Comparison of ENCODE assay signal across 10 mouse cellular contexts in genomic region chr14:28848831-28849590, GRCm38 (mm10).
A peak's percentile ranks its signal among the peaks of the same experiment; 100 is the strongest.
DNase-seq lines count a peak whose midpoint lies in the region; ATAC-seq and TF ChIP-seq lines count a peak whose summit lies in the region.
"Had no signal": no experiment of that assay in that cellular context is flagged by ENCODE, and none has a peak within 500 bp of the region (broad histone marks: within the 10 kb centered on the region; RNA-seq: fewer than 3 reads in every experiment).

No protein-coding gene starts in this region.

- WGBS in kidney, adult 2 months, result 20% methylated on average over 2 of the region's 2 CpGs
- 10% methylated on average over 2 of the region's 2 CpGs for WGBS in kidney, embryonic 15.5 days
- WGBS in embryonic facial prominence, embryonic 10.5 days, result 20% methylated on average over 2 of the region's 2 CpGs
- WGBS in lung, adult 2 months, result 13% methylated on average over 2 of the region's 2 CpGs

- H3K9me3 ChIP-seq in kidney, embryonic 15.5 days (replicated peaks), result no peaks in the 10 kb centered on the region
- H3K9me3 ChIP-seq in embryonic facial prominence, embryonic 10.5 days, result no peaks in the 10 kb centered on the region
- H3K9me3 ChIP-seq: heart, embryonic 13.5 days had no signal

- no peaks in the 10 kb centered on the region for H3K4me1 ChIP-seq in kidney, adult 2 months (ENCODE audit: control insufficient read depth, insufficient read depth, low read length)
- H3K4me1 ChIP-seq in kidney, embryonic 15.5 days, result no peaks in the 10 kb centered on the region
- H3K4me1 ChIP-seq in embryonic facial prominence, embryonic 10.5 days, result peaks cover 6% of the 10 kb centered on the region; the same call in 1 of the 2 replicates
- no peaks in the 10 kb centered on the region for H3K4me1 ChIP-seq in lung, adult 2 months (ENCODE audit: control insufficient read depth, insufficient read depth, low read length)

- TF ChIP-seq POLR2A in kidney, adult 2 months (IDR thresholded peaks at IDR 0.05; ENCODE audit: low read depth, low read length), result no peak
- TF ChIP-seq POLR2A in lung, adult 2 months (IDR thresholded peaks at IDR 0.05; ENCODE audit: borderline replicate concordance, extremely low read depth, low read depth, low read length), result no peak

- ATAC-seq in kidney, embryonic 15.5 days (replicated peaks; ENCODE audit: low FRiP score), result no peak
- ATAC-seq in activated CD4-positive, CD25-positive, alpha-beta regulatory T cell, adult 4 months, result no peak

- peak; percentile 50 for DNase-seq in kidney, adult 2 months
- DNase-seq in R1 (ENCODE audit: low read depth, low spot score), result peak; percentile 59
- DNase-seq in embryonic facial prominence, embryonic 10.5 days (ENCODE audit: low spot score), result peak; percentile 15
- peak; percentile 29 for DNase-seq in lung, adult 2 months
- DNase-seq in embryo, embryonic 10.5 days (ENCODE audit: low spot score), result no peak
- DNase-seq in gastrocnemius, postnatal 25 days, result no peak

- TF ChIP-seq CTCF in kidney, adult 2 months (conservative IDR thresholded peaks at IDR 0.05; ENCODE audit: insufficient read depth, insufficient read length, low read depth, low read length), result peak; percentile 38; the same call in 1 of the 2 replicates
- 0 out of 2 replicates have a peak, but pooled peaks have one; percentile 20 for TF ChIP-seq CTCF in lung, adult 2 months (IDR thresholded peaks at IDR 0.05; ENCODE audit: insufficient read depth, low read length)

- H3K4me3 ChIP-seq in kidney, adult 2 months (ENCODE audit: insufficient read depth, low read depth, low read length), result no peak overlapping the region
- H3K4me3 ChIP-seq in kidney, embryonic 15.5 days (replicated peaks), result no peak overlapping the region
- H3K4me3 ChIP-seq in embryonic facial prominence, embryonic 10.5 days, result no peak overlapping the region
- H3K4me3 ChIP-seq in lung, adult 2 months (replicated peaks; ENCODE audit: extremely low read depth, low read depth, low read length), result no peak overlapping the region
- H3K4me3 ChIP-seq: heart, embryonic 13.5 days had no signal

- no peaks in the 10 kb centered on the region for H3K27me3 ChIP-seq in kidney, adult 2 months (replicated peaks; ENCODE audit: control insufficient read depth, insufficient read depth, low read length)
- 0 out of 2 replicates have a peak, but pooled peaks cover 3% of the 10 kb centered on the region for H3K27me3 ChIP-seq in kidney, embryonic 15.5 days
- H3K27me3 ChIP-seq in embryonic facial prominence, embryonic 10.5 days (replicated peaks; ENCODE audit: low read depth, poor library complexity, severe bottlenecking), result no peaks in the 10 kb centered on the region
- H3K27me3 ChIP-seq: heart, embryonic 13.5 days had no signal

- no peaks in the 10 kb centered on the region for H3K36me3 ChIP-seq in kidney, adult 2 months (ENCODE audit: control insufficient read depth, insufficient read depth, low read length)
- no peaks in the 10 kb centered on the region for H3K36me3 ChIP-seq in kidney, embryonic 15.5 days
- no peaks in the 10 kb centered on the region for H3K36me3 ChIP-seq in embryonic facial prominence, embryonic 10.5 days (replicated peaks)
- H3K36me3 ChIP-seq: heart, embryonic 13.5 days had no signal

- H3K27ac ChIP-seq in kidney, adult 2 months (ENCODE audit: insufficient read depth, low read depth, low read length), result no peak overlapping the region
- no peak overlapping the region for H3K27ac ChIP-seq in kidney, embryonic 15.5 days
- no peak overlapping the region for H3K27ac ChIP-seq in embryonic facial prominence, embryonic 10.5 days (replicated peaks)
- H3K27ac ChIP-seq: heart, embryonic 13.5 days; liver, embryonic 14.5 days had no signal

- no peak overlapping the region for H3K9ac ChIP-seq in kidney, embryonic 15.5 days
- H3K9ac ChIP-seq: heart, embryonic 13.5 days; liver, embryonic 14.5 days had no signal

- no peak overlapping the region for H3K4me2 ChIP-seq in kidney, embryonic 15.5 days
- H3K4me2 ChIP-seq: heart, embryonic 13.5 days had no signal

Comparison
In these comparisons a context has a peak if more than half of its experiments do, and no peak if none do; other contexts are left out.
1. DNase-seq: peak in kidney, adult 2 months (single experiment), R1 (single experiment), embryonic facial prominence, embryonic 10.5 days (single experiment) and lung, adult 2 months (single experiment); none in embryo, embryonic 10.5 days (single experiment) and gastrocnemius, postnatal 25 days (single experiment).